Mouse (Mus musculus): ENCODE data around the gene Gpatch8. TPM values are rescaled to one million over a fixed set of nuclear protein-coding genes. Genes with fewer than 3 reads are reported as not detected.

Gene Gpatch8
- total RNA-seq (2021) = 10 to 100 TPM; 19.3 to 23.2 TPM

DNA sequence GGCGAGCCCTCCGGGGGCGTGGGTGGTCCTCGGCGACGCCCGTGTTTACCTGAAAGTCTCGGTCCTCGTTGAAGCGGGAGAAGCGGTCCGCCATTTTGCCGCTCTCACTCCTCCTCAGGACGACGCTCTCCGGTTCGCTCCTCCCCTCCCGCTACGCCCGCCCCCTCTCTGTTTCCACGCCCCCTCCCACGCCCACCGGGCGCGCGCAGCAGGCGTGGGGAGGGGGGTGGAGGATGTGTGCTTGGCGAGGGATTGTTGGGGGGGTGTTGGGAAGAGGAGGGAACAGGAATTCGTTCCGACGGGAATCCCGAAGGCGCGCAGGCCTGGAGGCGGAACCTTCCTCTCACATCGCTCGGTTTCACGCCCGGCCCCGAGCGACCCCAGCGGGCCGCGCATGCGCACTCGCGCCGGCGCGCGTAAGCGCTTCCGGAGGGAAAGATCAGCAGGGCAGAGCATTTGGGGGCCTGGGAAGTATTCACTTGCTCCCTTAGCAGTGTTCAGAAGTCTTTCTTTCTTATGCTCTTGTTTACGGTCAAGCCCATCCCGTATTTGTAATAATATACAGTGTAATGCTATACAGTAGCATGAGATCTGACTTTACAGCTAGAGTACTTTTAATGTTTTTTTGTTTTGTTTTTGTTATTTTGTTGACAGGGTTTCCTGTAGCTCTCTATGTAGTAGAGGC, at the start of gene Gpatch8:
Gene Gpatch8, minus strand, starts transcription at position 362 of the 685 bp plus-strand sequence.
- peak; percentile 95 for DNase-seq (ENCODE audit: low spot score)
- intact Hi-C loops (cut with DNase I) = loop anchor here (5.0 kb wide), 1 partner anchor 69 kb away; no protein-coding TSS in a partner anchor

DNA sequence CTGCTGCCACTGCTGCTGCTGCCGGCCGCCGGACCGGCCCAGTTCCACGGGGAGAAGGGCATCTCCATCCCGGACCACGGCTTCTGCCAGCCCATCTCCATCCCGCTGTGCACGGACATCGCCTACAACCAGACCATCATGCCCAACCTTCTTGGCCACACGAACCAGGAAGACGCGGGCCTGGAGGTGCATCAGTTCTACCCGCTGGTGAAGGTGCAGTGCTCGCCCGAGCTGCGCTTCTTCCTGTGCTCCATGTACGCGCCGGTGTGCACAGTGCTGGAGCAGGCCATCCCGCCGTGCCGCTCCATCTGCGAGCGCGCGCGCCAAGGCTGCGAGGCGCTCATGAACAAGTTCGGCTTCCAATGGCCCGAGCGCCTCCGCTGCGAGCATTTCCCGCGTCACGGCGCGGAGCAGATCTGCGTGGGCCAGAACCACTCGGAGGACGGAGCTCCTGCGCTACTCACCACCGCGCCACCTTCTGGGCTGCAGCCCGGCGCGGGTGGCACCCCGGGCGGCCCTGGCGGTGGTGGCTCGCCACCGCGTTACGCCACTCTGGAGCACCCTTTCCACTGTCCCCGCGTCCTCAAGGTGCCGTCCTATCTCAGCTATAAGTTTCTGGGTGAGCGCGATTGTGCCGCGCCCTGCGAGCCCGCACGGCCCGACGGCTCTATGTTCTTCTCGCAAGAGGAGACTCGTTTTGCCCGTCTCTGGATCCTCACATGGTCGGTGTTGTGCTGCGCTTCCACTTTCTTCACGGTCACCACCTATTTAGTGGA, 48.8 kb upstream of the Gpatch8 start:
- intact Hi-C loops (cut with DNase I) = no loop called here
- no peak for DNase-seq (ENCODE audit: low spot score)

DNA sequence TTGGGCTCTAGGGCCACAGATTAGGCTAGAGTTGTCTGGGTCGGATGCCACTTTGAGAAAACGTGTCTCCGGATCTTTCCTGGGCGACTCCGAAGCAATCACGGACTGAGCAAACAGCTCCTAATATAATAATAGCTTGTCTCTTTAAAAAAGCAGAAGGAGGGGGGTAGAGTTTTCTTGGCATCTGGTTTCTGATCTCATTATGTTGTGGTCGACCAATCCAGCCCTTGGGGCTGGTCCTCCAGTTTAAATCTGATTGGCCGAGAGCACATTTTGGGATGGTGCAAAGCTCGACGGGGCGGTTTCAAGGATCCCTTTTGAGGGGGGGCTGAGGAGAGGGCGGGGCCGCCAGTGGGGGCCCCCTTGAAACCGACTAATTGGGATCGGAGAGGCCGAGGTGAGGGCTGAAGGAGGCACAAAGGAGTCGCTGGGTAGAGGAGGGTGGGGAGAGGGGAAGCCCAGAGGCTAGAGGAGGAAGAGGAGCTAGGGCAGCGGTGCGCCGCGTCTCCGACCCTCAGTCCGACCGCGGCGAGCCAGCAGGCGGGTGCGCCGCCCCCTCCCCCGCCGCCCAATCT, 47.9 kb upstream of the Gpatch8 start, which contains the start of gene Fzd2:
Gene Fzd2, plus strand, starts transcription at position 387 of the 575 bp plus-strand sequence.
- intact Hi-C loops (cut with DNase I) = no loop called here
- peak; percentile 84 for DNase-seq (ENCODE audit: low spot score)

DNA sequence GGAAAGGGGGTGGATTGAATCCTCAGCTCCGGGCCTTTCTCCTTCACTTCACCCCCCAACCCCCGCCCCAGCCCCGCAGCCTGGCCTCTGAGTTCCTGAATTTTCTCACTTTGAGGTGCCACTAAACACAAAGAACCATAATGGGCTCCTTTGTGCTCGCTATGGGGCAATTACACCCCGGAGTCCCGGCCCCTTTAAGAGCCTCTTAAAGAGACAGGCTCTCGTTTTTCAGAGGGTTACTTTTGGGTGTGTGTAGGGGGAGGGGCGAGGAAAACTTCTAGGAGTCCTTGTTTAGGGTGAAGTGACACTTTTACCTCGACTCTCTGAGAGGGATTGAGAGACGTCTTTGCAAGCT, 47.3 kb upstream of the Gpatch8 start:
- intact Hi-C loops (cut with DNase I) = loop anchor here (2.0 kb wide), 1 partner anchor 25 kb away; the partner anchor contains the start of gene Gm11627
- no peak for DNase-seq (ENCODE audit: low spot score)

DNA sequence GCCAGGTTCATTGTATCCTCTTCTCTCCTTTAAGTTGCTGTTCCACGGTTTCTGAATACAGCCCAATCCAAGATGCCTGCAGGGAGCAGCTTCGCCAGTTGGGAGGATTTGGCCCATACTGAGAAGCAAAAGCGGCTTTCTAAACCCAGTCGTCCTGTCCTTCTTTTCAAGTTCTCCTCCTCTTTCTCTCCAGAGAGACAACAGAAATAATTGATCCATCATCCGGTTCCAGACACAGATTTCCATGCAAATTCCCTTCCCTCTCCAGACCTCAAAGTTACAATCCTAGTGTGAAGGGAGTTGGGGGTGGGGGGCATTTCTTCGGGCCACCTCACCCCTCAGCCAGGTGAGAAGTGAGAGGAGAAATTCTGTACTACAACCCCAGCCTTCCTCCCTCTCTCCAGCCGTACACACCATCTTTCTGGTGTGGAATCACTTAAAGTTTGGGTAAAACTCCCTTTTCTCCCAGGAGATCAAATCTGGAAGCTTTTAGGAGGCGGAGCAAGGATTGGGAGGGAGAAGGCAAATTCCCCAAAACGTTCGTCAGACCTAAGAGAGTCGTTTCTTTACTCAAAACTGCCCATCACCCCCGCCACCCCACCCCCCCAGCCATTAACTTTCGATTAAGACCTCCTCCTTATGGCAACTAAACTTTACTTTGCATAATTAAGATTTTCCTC, 46.8 kb upstream of the Gpatch8 start:
- DNase-seq (ENCODE audit: low spot score) = no peak
- intact Hi-C loops (cut with DNase I) = loop anchor here (2.0 kb wide), 1 partner anchor 24 kb away; the partner anchor contains the start of gene Gm11627

DNA sequence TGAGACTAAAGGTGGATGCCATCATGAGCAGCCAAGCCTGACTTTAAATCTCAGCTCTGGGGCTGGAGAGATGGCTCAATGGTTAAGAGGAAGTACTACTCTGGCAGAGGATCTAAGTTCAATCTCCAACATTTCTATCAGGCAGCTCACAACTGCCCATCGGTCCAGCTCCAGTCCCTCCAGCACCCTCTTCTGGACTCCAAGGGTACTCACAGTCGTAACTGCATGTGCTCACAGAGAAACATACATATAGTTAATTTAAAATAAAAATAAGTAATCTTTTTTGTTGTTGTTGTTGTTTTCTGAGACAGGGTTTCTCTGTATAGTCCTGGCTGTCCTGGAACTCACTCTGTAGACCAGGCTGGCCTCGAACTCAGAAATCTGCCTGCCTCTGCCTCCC, 43.7 kb upstream of the Gpatch8 start:
- DNase-seq (ENCODE audit: low spot score) = no peak
- intact Hi-C loops (cut with DNase I) = no loop called here

DNA sequence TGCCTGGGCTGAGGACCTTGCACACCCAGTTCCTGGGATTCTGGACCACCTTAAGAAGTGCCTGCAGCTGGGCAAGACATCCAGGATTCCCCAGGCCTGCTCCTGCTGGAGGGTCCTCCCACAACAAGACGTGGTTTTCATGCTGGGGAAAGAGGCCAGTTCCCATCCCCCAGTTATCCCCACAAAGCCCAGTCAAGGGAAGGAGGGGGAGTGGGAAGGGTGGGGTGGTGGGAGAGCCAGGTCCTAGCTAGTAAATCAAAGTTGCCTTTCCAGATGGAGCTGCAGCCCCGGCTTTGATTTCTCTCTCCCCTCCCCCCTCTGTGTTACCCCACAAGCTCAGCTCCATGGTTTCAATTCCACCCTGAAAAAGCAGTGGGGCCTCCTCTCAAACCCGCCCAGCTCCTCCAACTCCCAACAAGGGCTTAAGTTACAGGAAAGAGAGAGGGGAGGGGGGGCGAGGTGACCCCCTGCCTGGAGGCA, 39.2 kb upstream of the Gpatch8 start:
- intact Hi-C loops (cut with DNase I) = no loop called here
- DNase-seq (ENCODE audit: low spot score) = no peak

DNA sequence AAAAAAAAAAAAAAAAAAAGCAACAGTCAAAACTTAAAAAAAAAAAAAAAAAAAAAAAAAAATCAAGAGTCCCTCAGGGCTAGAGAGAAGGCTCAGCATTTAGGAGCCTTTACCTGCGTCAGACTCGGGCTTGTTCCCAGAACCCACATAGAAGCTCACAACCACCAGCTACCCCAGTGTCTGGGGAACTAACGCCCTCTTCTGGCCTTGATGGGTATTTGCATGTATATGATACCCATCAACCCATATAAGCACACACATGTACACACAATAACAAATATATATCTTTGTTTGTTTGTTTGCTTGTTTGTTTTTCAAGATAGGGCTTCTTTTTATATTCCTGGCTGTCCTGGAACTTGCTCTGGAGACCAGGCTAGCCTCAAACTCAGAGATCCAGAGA, 31.4 kb upstream of the Gpatch8 start:
- DNase-seq (ENCODE audit: low spot score) = no peak
- intact Hi-C loops (cut with DNase I) = no loop called here

DNA sequence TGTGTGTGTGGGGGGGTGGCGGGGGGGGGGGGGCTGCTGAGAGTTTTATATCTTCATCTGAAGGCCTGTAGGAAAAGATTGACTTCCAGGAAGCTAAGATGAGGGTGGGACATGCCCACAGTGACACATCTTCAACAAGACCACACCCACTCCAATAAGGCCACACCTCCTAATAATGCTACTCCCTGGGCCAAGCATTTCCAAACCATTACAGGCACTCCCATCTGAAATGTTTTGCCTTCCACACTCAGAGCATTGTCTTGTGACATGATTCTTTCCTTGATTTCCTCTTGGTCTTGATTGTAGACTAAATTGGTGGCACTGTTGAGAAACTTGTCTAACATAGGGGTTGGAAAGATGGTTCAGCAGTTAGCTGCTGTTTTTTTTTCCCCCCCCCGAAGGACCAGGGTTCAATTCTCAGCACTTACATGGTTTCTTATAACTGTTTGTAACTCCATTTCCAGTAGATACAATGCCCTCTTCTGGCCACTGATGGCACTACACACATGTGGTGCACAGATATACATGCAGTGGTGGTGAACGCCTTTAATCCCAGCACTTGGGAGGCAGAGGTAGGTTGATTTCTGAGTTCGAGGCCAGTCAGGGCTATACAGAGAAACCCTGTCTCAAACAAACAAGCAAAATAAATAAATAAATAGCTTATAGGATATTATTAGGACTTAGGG, 30.4 kb upstream of the Gpatch8 start:
- DNase-seq (ENCODE audit: low spot score) = no peak
- intact Hi-C loops (cut with DNase I) = no loop called here

DNA sequence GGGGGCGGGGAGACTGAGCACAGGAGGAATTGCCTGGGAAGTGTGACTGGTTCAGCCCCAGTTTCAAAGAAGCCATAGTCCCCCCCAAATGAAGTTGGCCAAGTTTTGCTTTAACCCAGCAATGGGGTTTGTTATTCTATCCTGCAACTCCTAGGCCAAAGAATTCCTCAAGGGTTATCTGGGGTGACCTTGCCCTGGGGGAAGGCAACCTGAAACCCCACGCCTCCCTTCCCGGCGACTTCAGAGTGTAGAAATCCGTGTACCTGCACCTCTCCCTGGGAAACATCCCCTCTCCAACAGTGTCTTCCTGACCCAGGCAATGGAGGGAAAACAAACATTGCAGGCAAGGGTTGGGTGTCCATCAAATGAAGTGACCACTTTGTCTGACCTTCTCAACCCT, 26.5 kb upstream of the Gpatch8 start:
- intact Hi-C loops (cut with DNase I) = no loop called here
- DNase-seq (ENCODE audit: low spot score) = no peak

DNA sequence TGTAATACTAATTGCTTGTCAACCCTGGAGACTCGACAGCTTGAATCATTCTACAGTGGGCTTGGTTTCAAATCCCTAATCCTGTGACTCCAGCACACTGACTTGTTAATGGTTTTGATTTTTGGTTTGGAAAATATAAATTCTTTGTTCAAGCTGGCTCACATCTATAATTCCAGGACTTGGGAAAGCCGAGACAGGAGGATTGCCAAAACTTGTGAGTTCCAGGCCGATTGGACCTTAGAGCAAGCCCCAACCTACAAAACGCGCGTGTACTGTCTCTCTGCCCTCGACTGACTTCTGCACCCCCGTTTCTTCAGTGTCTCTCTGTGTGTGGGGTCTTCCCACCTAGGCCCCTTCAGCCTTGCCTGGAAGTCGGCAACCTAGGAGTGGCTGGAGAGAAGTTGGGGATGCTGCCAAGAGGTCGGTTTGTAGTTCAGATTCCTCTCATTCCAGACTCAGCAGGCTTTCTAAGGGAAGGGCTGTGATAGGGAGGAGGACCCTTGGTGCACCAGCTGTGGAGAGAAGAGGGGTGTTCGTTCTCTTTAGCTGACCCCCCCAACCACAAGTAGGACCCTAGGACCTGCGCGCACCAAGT, 25.9 kb upstream of the Gpatch8 start:
- intact Hi-C loops (cut with DNase I) = no loop called here
- DNase-seq (ENCODE audit: low spot score) = no peak

DNA sequence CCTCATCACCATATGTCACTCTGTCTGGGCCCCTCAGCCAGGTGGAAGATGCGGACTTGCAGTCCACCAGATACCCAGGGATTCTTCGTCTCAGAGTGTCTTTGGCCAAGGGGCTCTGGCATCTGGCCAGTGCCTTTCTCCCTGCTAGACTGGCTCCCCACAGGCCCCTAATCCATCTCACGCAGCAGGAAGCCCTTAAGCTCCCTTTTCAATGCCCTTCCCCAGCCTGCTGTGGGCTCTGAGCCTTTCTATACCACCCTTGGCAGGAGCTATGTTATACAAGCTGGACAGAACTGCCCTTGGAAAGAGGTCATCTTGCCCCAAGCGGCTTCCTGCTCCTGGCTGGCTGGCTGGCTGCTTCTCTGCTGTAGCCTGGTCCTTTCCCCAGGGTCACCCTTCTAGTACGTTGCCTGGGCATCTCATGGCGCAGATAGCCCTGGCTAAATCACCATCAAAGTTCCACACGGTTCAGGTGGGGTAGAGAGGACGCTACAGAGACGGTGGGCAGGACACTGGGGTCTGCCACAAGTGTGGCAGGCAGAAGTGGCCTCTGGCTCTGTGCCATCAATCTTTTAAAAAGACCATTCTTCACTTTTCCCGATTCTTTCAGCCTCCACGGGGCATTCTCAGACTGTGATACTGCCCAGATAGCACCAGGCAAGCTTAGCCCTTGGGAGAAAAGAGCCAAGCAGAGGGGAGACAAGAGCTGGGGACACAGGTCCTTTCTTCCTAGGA, 25.3 kb upstream of the Gpatch8 start:
- no peak for DNase-seq (ENCODE audit: low spot score)
- intact Hi-C loops (cut with DNase I) = no loop called here

DNA sequence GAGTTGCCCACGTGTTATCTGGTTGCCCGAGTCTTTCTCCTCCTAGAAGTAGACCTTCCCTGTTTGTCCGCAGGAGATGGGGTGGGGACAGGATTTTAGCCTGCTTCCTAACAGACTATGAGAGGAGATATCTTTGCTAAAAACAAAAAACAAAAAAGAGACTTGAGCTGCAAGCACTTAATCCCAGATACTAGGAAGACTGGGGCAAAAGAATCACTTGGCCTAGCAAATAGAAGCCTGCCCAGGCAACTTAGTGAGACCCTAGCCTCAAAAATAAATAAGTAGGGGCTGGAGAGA, 23.8 kb upstream of the Gpatch8 start:
- no peak for DNase-seq (ENCODE audit: low spot score)
- intact Hi-C loops (cut with DNase I) = no loop called here

DNA sequence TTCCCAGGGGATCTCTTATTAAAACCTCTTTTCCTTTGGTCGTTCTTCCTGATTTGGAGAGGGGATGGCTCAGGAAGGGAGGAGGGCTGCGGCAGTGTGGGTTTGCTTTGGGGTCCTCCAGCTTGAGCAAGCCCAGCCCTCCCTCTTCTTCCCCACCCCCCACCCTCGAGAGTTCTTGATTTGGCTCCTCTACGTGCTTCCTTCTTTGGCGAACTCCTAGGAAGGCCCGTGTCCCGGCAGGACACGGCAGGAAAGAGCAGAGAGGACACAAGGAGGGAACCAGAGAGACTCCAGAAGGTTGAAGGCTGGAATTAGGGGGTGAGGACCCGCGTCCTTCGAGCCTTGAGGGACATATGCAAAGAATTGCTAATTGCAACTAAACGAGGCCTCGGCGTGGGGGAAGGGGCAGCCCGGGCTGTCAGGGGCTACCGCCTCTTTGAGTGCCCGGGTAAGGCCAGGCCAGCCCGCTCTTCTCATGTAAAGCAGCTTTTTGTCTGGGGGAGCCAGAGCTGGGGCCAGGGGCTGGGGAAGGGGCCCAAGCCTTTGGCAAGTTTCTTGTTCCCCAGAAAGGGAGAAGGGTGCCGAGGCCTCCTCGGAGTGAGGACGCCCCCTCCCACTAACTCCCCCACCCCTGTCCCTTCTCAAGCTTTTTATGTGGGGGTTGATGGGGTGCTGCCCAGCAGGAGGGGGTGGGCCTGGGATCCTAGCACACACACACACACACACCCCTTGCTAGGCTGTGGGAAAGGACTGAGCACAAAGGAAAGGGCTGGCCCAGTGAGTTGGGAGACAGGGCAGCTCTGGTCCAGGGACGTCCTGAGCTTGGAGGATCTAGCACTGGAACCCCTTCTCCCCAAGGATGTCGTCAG, 23.2 kb upstream of the Gpatch8 start, which contains the start of gene Gm11627:
Gene Gm11627, minus strand, starts transcription at position 297 of the 869 bp plus-strand sequence.
- intact Hi-C loops (cut with DNase I) = loop anchor here (2.0 kb wide), 2 partner anchors 23 to 93 kb away; no protein-coding TSS in a partner anchor

DNA sequence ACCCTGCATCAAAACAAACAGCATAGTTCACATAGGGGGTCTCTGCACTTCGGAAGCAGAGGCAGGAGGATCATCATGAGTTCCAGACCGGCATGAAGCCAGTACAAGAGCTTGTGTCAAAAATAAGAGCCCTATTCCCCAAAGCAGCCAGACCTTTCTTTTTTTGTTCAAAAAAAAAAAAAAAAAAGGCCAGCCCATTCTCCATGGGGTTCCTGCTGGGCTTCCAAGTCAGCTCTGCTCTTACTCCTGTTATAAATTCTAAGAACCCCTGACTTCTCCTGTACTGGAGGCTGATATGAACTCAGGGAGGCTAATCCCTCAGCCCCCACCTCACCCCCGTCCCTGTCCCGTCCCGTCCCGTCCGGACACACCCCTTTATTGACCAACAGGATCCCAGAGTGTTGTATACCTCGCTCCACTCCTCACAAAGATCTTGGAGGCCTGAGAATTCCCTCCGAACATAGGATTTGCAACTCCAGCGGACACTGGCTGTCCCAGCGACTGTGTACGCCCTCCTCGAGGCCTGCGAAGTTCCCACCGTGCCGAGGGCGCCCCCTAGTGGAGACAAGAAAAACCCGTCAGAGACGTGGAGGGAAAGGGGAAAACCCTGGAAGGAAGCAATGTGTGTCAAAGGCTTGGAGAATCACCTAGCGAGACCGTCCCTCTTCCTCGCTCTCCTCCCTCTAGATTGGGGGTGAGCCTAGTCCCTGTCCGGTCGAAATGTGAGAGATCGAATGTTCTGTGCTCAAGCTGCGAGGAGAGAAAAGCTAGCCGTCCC, 22.3 kb upstream of the Gpatch8 start:
- intact Hi-C loops (cut with DNase I) = loop anchor here (2.0 kb wide), 2 partner anchors 24 to 92 kb away; no protein-coding TSS in a partner anchor

More for the DNA sequence above, 23.2 kb upstream of the Gpatch8 start, which contains the start of gene Gm11627:
- no peak for DNase-seq (ENCODE audit: low spot score)

DNA sequence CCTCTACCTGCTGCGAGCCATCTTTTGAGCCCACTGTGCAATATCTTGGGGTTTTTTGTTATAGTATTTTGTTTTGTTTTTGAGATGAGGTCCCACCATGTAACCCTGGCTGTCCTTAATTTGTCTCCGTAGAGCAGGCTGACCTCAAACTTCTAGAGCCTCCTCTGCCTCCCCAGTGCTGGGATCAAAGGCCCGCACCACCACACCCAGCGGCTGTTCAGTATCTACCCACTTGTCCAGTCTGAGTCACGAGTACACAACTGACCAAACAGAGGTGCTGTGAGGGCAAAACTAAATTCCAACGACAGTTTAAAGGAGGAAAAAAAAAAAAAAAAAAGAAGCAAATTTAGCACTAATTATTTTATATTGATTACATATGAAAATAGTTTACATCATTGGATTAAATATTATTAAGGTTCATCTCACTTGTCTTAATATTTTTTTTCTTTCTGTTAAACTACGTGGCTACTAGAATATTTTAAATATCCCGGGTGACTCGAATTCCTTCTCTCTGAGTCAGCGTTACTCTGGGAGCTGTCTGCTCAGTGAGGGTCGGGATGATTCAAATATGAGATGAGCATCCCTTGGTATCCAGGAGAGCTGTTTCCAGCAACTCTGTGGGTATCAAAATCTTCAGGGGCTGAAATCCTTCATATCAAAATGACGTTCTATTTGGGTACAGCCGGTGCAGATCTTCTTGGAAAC, 20.0 kb upstream of the Gpatch8 start:
- intact Hi-C loops (cut with DNase I) = no loop called here
- no peak for DNase-seq (ENCODE audit: low spot score)

More for the DNA sequence above, 22.3 kb upstream of the Gpatch8 start:
- DNase-seq (ENCODE audit: low spot score) = peak; percentile 62

Measured in heart, postnatal 25 days (tissue).